Mouse (Mus musculus) embryonic fibroblast, embryonic 13.5 days (primary cell): ENCODE results near the gene Metrnl. TPM values are rescaled to one million over a fixed set of nuclear protein-coding genes. Genes with fewer than 3 reads are reported as not detected.

Source experiments
- H3K27ac ChIP-seq: 2 replicates; pipeline ENCODE4 v1.5.1; 2012; ENCODE audit warnings: low read length, control low read depth, inconsistent platforms; ENCODE audit not compliant: insufficient read depth
- H3K4me1 ChIP-seq: 2 replicates; pipeline ENCODE4 v1.6.1; 2011; ENCODE audit warnings: low read length; ENCODE audit not compliant: control insufficient read depth, insufficient read depth
- H3K4me3 ChIP-seq: 2 replicates; pipeline ENCODE4 v1.5.1; 2011; ENCODE audit warnings: mild to moderate bottlenecking, control low read depth, low read length; ENCODE audit not compliant: insufficient read depth
- CTCF ChIP-seq: IDR thresholded peaks from 2 replicates; pipeline ENCODE4 v1.5.1; 2011; ENCODE audit warnings: mild to moderate bottlenecking, control low read depth, low read length, moderate library complexity, borderline replicate concordance; ENCODE audit not compliant: insufficient read depth
- POLR2A ChIP-seq: IDR thresholded peaks from 2 replicates; pipeline ENCODE4 v1.6.1; 2011; ENCODE audit warnings: low read depth, mild to moderate bottlenecking, control low read depth, low read length, moderate library complexity
- polyA plus RNA-seq: library from polyadenylated mRNA; stranded (reverse); fragments of >200 nt; gene quantifications from 2 replicates; pipeline ENCODE4 v1.2.4, GENCODE M21; 2011; ENCODE audit warnings: low read depth; ENCODE audit not compliant: missing spikeins, insufficient read length

Gene Metrnl
- polyA plus RNA-seq, 1 experiment = 26.3 TPM

DNA sequence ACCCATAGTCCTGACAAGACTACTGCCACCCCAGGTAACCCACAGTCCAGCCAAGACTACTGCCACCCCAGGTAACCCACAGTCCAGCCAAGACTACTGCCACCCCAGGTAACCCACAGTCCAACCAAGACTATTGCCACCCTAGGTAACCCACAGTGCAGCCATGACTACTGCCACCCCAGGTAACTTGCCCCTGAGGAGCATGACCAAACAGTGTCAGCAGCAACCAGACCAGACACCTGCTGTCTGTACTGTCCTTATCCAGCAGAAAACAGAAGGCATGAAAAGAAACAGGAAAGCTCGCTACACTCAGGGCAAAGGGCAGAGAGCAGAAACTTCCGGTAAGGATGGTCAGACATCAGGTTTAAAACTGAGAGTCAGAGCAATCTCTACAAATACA is 40.2 kb upstream of the Metrnl start:
- H3K27ac ChIP-seq = no peak overlapping the region
- no peak for TF ChIP-seq POLR2A
- TF ChIP-seq CTCF = no peak
- no peaks in the 10 kb centered on the region for H3K4me1 ChIP-seq
- H3K4me3 ChIP-seq = no peak overlapping the region

- no peaks in the 10 kb centered on the region for H3K4me1 ChIP-seq
- no peak overlapping the region for H3K27ac ChIP-seq
- no peak overlapping the region for H3K4me3 ChIP-seq
- TF ChIP-seq CTCF (no peak), POLR2A (no peak)
These were observed 33.8 kb upstream of the Metrnl start for GRCm38 (mm10) chr11:121667541-121667940.

- no peak overlapping the region for H3K4me3 ChIP-seq
- H3K27ac ChIP-seq = no peak overlapping the region
- TF ChIP-seq CTCF (no peak), POLR2A (no peak)
- H3K4me1 ChIP-seq = 0 out of 2 replicates have a peak, but pooled peaks cover 3% of the 10 kb centered on the region
These were observed 32.6 kb upstream of the Metrnl start for GRCm38 (mm10) chr11:121668776-121669175.

GRCm38 (mm10) chr11:121670926-121671325 is 30.4 kb upstream of the Metrnl start:
- TF ChIP-seq CTCF (no peak), POLR2A (no peak)
- no peak overlapping the region for H3K27ac ChIP-seq
- no peak overlapping the region for H3K4me3 ChIP-seq
- H3K4me1 ChIP-seq = 0 out of 2 replicates have a peak, but pooled peaks cover 3% of the 10 kb centered on the region

- TF ChIP-seq POLR2A (no peak), CTCF (no peak)
- Histone ChIP-seq H3K27ac (peak overlapping the region; percentile 63), H3K4me1 (0 out of 2 replicates have a peak, but pooled peaks cover 3% of the 10 kb centered on the region), H3K4me3 (peak overlapping the region; percentile 59)
These were observed 28.9 kb upstream of the Metrnl start for GRCm38 (mm10) chr11:121672312-121672989.

- peak within 1 kb of the TSS; percentile 59 for H3K4me3 ChIP-seq
- H3K27ac ChIP-seq = peak within 1 kb of the TSS; percentile 76
- H3K4me1 ChIP-seq = 0 out of 2 replicates have a peak, but pooled peaks cover 3% of the 10 kb centered on the region
- TF ChIP-seq CTCF (0 out of 2 replicates have a peak, but pooled peaks have one; percentile 12), POLR2A (peak; percentile 93)
These were observed 28.3 kb upstream of the Metrnl start, which contains the start of gene B3gntl1 for GRCm38 (mm10) chr11:121672990-121673572. Gene B3gntl1, minus strand, starts transcription at chr11:121673153.

DNA sequence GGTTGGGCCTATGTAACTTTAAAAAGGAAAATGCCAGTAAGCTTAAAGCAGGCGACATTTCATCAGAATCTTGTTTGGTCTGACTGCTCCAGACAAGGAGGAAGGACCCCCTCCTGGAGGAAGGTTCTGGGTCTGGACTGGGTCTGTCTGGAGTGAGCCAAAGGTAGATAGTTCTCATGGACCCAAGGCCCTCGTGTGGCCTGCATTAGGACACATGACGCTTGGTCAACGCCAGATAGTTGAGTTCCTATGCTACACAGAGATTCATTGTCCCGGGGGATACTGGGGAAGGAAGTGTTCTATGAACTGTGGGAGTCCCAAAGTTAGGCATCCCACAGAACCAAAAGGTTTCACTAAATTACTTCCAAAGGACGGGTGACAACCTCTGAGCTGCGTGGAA is 27.7 kb upstream of the Metrnl start:
- TF ChIP-seq CTCF (no peak), POLR2A (no peak; the same call in 1 of the 2 replicates)
- Histone ChIP-seq H3K4me1 (0 out of 2 replicates have a peak, but pooled peaks cover 3% of the 10 kb centered on the region), H3K27ac (peak overlapping the region; percentile 76), H3K4me3 (no peak overlapping the region)

GRCm38 (mm10) chr11:121676836-121677235 is 24.5 kb upstream of the Metrnl start:
- no peak for TF ChIP-seq POLR2A
- TF ChIP-seq CTCF = no peak

GRCm38 (mm10) chr11:121679581-121679980 is 21.8 kb upstream of the Metrnl start:
- Histone ChIP-seq H3K27ac (no peak overlapping the region), H3K4me1 (no peaks in the 10 kb centered on the region; the same call in 1 of the 2 replicates), H3K4me3 (no peak overlapping the region)
- TF ChIP-seq POLR2A = no peak
- no peak for TF ChIP-seq CTCF

More at GRCm38 (mm10) chr11:121676836-121677235, 24.5 kb upstream of the Metrnl start:
- Histone ChIP-seq H3K4me1 (0 out of 2 replicates have a peak, but pooled peaks cover 3% of the 10 kb centered on the region), H3K4me3 (no peak overlapping the region), H3K27ac (no peak overlapping the region)

GRCm38 (mm10) chr11:121680750-121681149 is 20.6 kb upstream of the Metrnl start:
- Histone ChIP-seq H3K4me1 (no peaks in the 10 kb centered on the region; the same call in 1 of the 2 replicates), H3K27ac (no peak overlapping the region), H3K4me3 (no peak overlapping the region)
- TF ChIP-seq CTCF = no peak
- no peak for TF ChIP-seq POLR2A

- H3K4me3 ChIP-seq = no peak overlapping the region
- TF ChIP-seq POLR2A (no peak), CTCF (no peak)
- peaks cover 3% of the 10 kb centered on the region for H3K4me1 ChIP-seq
- no peak overlapping the region for H3K27ac ChIP-seq
These were observed 18.1 kb upstream of the Metrnl start for GRCm38 (mm10) chr11:121683243-121683642.
